Mouse (Mus musculus) kidney, postnatal 4 days (tissue): ENCODE results near the gene F13b.

Source experiments
- DNase-seq, 2 experiments: peaks; one replicate each; pipeline ENCODE4 v3.0.0; 2021; ENCODE audit warnings: mixed read lengths in 2 of 2

Gene F13b

GRCm38 (mm10) chr1:139501258-139501752, at the start of gene F13b:
Gene F13b, plus strand, starts transcription at chr1:139501702.
- no peak for DNase-seq

- DNase-seq = peak; percentile 90 to 94
These were observed 46.9 kb upstream of the F13b start, which contains the start of gene Aspm for GRCm38 (mm10) chr1:139454340-139455225. Gene Aspm, plus strand, starts transcription at chr1:139454772.

- DNase-seq = peak in 1 of 2 experiments; percentile 32
These were observed 46.2 kb upstream of the F13b start for GRCm38 (mm10) chr1:139455226-139455869.

- no peak for DNase-seq
These were observed 40.7 kb upstream of the F13b start for GRCm38 (mm10) chr1:139460807-139461206.

GRCm38 (mm10) chr1:139465936-139466335, 35.6 kb upstream of the F13b start:
- DNase-seq = no peak

- no peak for DNase-seq
These were observed 22.6 kb upstream of the F13b start for GRCm38 (mm10) chr1:139478898-139479297.

GRCm38 (mm10) chr1:139480246-139480645, 21.3 kb upstream of the F13b start:
- no peak for DNase-seq

- no peak for DNase-seq
These were observed 20.4 kb upstream of the F13b start for GRCm38 (mm10) chr1:139481146-139481545.

GRCm38 (mm10) chr1:139494630-139495029, 6.9 kb upstream of the F13b start:
- DNase-seq = no peak

GRCm38 (mm10) chr1:139495408-139495807, 6.1 kb upstream of the F13b start:
- no peak for DNase-seq

- no peak for DNase-seq
These were observed 5.3 kb upstream of the F13b start for GRCm38 (mm10) chr1:139496212-139496611.

- no peak for DNase-seq
These were observed 1.8 kb upstream of the F13b start for GRCm38 (mm10) chr1:139499751-139500150.

- DNase-seq = no peak
These were observed 13.1 kb downstream of the F13b start for GRCm38 (mm10) chr1:139514556-139514955.

- no peak for DNase-seq
These were observed 47.0 kb downstream of the F13b start for GRCm38 (mm10) chr1:139548536-139548935.

- no peak for DNase-seq
These were observed 49.8 kb downstream of the F13b start for GRCm38 (mm10) chr1:139551311-139551710.

GRCm38 (mm10) chr1:139560024-139560423, 58.5 kb downstream of the F13b start, which contains the start of gene Cfhr1:
Gene Cfhr1, minus strand, starts transcription at chr1:139560272.
- no peak for DNase-seq
